Mouse (Mus musculus) layer of hippocampus, postnatal 25 days (tissue): Measurements from ENCODE around the gene Olfr45. TPM values are rescaled to one million over a fixed set of nuclear protein-coding genes. Genes with fewer than 3 reads are reported as not detected.
"Not testable (repeated sequence)": the region's sequence is repeated elsewhere in the genome, so short reads cannot be mapped to it uniquely, and the experiment has no call there.

Experiments used
- DNase-seq, 2 experiments: peaks; one replicate each; pipeline ENCODE4 v3.0.0; 2022; ENCODE audit warnings: mixed read lengths in 2 of 2, low spot score in 1 of 2; ENCODE audit errors: extremely low spot score in 1 of 2
- total RNA-seq, 2 experiments: library from RNA; stranded (reverse); gene quantifications; 2 replicates each; pipeline ENCODE4 v1.2.3; 2021

Olfr45 gene
- total RNA-seq = under 1 TPM in 1 of 2 experiments, not detected in 1; 0.23 TPM

- DNase-seq = no peak
Observed at GRCm38 (mm10) chr7:140681651-140682050, at the start of gene Olfr45. Gene Olfr45, plus strand, starts transcription at chr7:140681951.

GRCm38 (mm10) chr7:140646152-140646551, 35.6 kb upstream of the Olfr45 start, which contains the start of gene Olfr53:
Gene Olfr53, plus strand, starts transcription at chr7:140646452.
- DNase-seq = no peak

- DNase-seq = no peak
Observed at GRCm38 (mm10) chr7:140659630-140660029, 22.1 kb upstream of the Olfr45 start, which contains the start of gene Olfr539. Gene Olfr539, plus strand, starts transcription at chr7:140659930.

GRCm38 (mm10) chr7:140670693-140671092, 11.1 kb upstream of the Olfr45 start:
- DNase-seq = not testable (repeated sequence)

GRCm38 (mm10) chr7:140675863-140676262, 5.9 kb upstream of the Olfr45 start:
- DNase-seq = no peak

GRCm38 (mm10) chr7:140679591-140679990, 2.2 kb upstream of the Olfr45 start:
- not testable (repeated sequence) for DNase-seq

GRCm38 (mm10) chr7:140696967-140697366, 15.2 kb downstream of the Olfr45 start, which contains the start of gene Olfr541:
Gene Olfr541, plus strand, starts transcription at chr7:140697267.
- DNase-seq = no peak

- DNase-seq = no peak
Observed at GRCm38 (mm10) chr7:140706348-140706747, 24.6 kb downstream of the Olfr45 start.

GRCm38 (mm10) chr7:140707536-140708284, 26.0 kb downstream of the Olfr45 start:
- DNase-seq = no peak

- no peak for DNase-seq
Observed at GRCm38 (mm10) chr7:140717155-140718055, 35.7 kb downstream of the Olfr45 start.

- no peak for DNase-seq
Observed at GRCm38 (mm10) chr7:140721095-140721494, 39.3 kb downstream of the Olfr45 start.

GRCm38 (mm10) chr7:140725558-140725957, 43.8 kb downstream of the Olfr45 start:
- no peak for DNase-seq

GRCm38 (mm10) chr7:140733162-140733561, 51.4 kb downstream of the Olfr45 start:
- DNase-seq = no peak

Other genes with a start within 250 kb of the Olfr45 start
- not detected for gene Olfr533, start 218.6 kb upstream of the Olfr45 start, total RNA-seq
- gene Olfr535, start 197.7 kb upstream of the Olfr45 start, total RNA-seq = under 1 TPM; 0.07 to 0.19 TPM
- gene Olfr536, start 174.6 kb upstream of the Olfr45 start, total RNA-seq = not detected
- not detected for gene Olfr538, start 114.1 kb upstream of the Olfr45 start, total RNA-seq
- gene Olfr46, start 80.7 kb upstream of the Olfr45 start, total RNA-seq = under 1 TPM; 0.30 to 0.45 TPM
- gene Olfr61, start 53.0 kb upstream of the Olfr45 start, total RNA-seq = not detected
- not detected for gene Olfr53, start 35.5 kb upstream of the Olfr45 start, total RNA-seq
- under 1 TPM; 0.10 to 0.21 TPM for gene Olfr539, start 22.0 kb upstream of the Olfr45 start, total RNA-seq
- not detected for gene Olfr541, start 15.3 kb downstream of the Olfr45 start, total RNA-seq
- gene Cyp2e1, start 81.8 kb downstream of the Olfr45 start, total RNA-seq = not detected
- not detected for gene Syce1, start 105.9 kb downstream of the Olfr45 start, total RNA-seq
- 10 to 100 TPM; 11.6 to 13.6 TPM for gene Zfp941, start 140.2 kb downstream of the Olfr45 start, total RNA-seq
- gene Urah, start 153.1 kb downstream of the Olfr45 start, total RNA-seq = 1 to 10 TPM; 1.6 to 1.7 TPM
- gene Scgb1c1, start 163.6 kb downstream of the Olfr45 start, total RNA-seq = not detected
- not detected for gene Odf3, start 165.9 kb downstream of the Olfr45 start, total RNA-seq
- gene Gm45785, start 174.4 kb downstream of the Olfr45 start, total RNA-seq = not detected
- 10 to 100 TPM; 79.1 to 86.5 TPM for gene Ric8a, start 175.0 kb downstream of the Olfr45 start, total RNA-seq
- 10 to 100 TPM; 26.6 to 29.6 TPM for gene Bet1l, start 175.6 kb downstream of the Olfr45 start, total RNA-seq
- 100 to 1,000 TPM; 107 to 117 TPM for gene Psmd13, start 200.0 kb downstream of the Olfr45 start, total RNA-seq
- 10 to 100 TPM; 67.0 to 77.5 TPM for gene Sirt3, start 200.4 kb downstream of the Olfr45 start, total RNA-seq
- 1 to 10 TPM; 1.3 to 2.8 TPM for gene Cox8b, start 218.5 kb downstream of the Olfr45 start, total RNA-seq
- gene Nlrp6, start 239.0 kb downstream of the Olfr45 start, total RNA-seq = under 1 TPM; 0.21 to 0.37 TPM